Mouse (Mus musculus): ENCODE data around the gene Mpv17l2. TPM values are rescaled to one million over a fixed set of nuclear protein-coding genes. Genes with fewer than 3 reads are reported as not detected.

Gene Mpv17l2
- total RNA-seq, 2 experiments from 2014 or later: 28.3 to 31.9 TPM

GRCm38 (mm10) chr8:70709794-70710193 lies 51.0 kb downstream of the Mpv17l2 start:
- intact Hi-C loops (cut with DNase I; ENCODE audit: low total_unique reads): loop anchor here (5.0 to 10.0 kb wide), 2 partner anchors 38 to 85 kb away; no protein-coding TSS in a partner anchor

More at GRCm38 (mm10) chr8:70709794-70710193, 51.0 kb downstream of the Mpv17l2 start:
- DNase-seq: no peak

Small RNA genes lying within 50 kb of the gene (microRNA-seq; reads per million reads assigned to microRNA genes)
- gene Mir7240: 0 to 0.64 reads per million in 2 experiments

Other genes with a start within 250 kb of the Mpv17l2 start
- gene Fkbp8, start 233.2 kb downstream of the Mpv17l2 start, total RNA-seq (2021): 100 to 1,000 TPM; 116 to 117 TPM
- gene Kxd1, start 233.0 kb downstream of the Mpv17l2 start, total RNA-seq (2021): 10 to 100 TPM; 64.9 to 73.0 TPM
- 10 to 100 TPM in 1 of 2 experiments, 1 to 10 TPM in 1; 9.0 to 10.3 TPM for gene Ell, start 221.5 kb downstream of the Mpv17l2 start, total RNA-seq (2021)
- gene Isyna1, start 166.6 kb downstream of the Mpv17l2 start, total RNA-seq (2021): 10 to 100 TPM; 18.7 to 24.7 TPM
- gene Ssbp4, start 152.1 kb downstream of the Mpv17l2 start, total RNA-seq (2021): 10 to 100 TPM; 22.9 to 25.7 TPM
- gene Lrrc25, start 144.8 kb downstream of the Mpv17l2 start, total RNA-seq (2021): under 1 TPM; 0.53 to 0.88 TPM
- not detected for gene Gdf15, start 128.5 kb downstream of the Mpv17l2 start, total RNA-seq (2021)
- 10 to 100 TPM; 18.2 to 21.6 TPM for gene Pgpep1, start 100.6 kb downstream of the Mpv17l2 start, total RNA-seq (2021)
- 10 to 100 TPM; 65.9 to 77.0 TPM for gene Lsm4, start 87.7 kb downstream of the Mpv17l2 start, total RNA-seq (2021)
- gene Jund, start 62.0 kb downstream of the Mpv17l2 start, total RNA-seq (2021): 10 to 100 TPM; 73.5 to 87.4 TPM
- under 1 TPM in 1 of 2 experiments, not detected in 1; 0.04 TPM for gene Iqcn, start 57.5 kb downstream of the Mpv17l2 start, total RNA-seq (2021)
- not detected for gene Gm3336, start 42.4 kb downstream of the Mpv17l2 start, total RNA-seq (2021)
- gene Pde4c, start 37.2 kb downstream of the Mpv17l2 start, total RNA-seq (2021): 1 to 10 TPM; 2.9 to 3.4 TPM
- gene Rab3a, start 6.3 kb downstream of the Mpv17l2 start, total RNA-seq (2021): 10 to 100 TPM; 44.3 to 45.1 TPM
- 10 to 100 TPM; 23.0 to 27.9 TPM for gene Pik3r2, start 15.8 kb upstream of the Mpv17l2 start, total RNA-seq (2021)
- 1 to 10 TPM; 5.2 to 7.0 TPM for gene Mast3, start 44.1 kb upstream of the Mpv17l2 start, total RNA-seq (2021)
- under 1 TPM in 1 of 2 experiments, not detected in 1; 0.09 TPM for gene Il12rb1, start 47.5 kb upstream of the Mpv17l2 start, total RNA-seq (2021)
- gene Arrdc2, start 78.8 kb upstream of the Mpv17l2 start, total RNA-seq (2021): 10 to 100 TPM in 1 of 2 experiments, 1 to 10 TPM in 1; 4.8 to 71.3 TPM
- 1 to 10 TPM; 5.4 to 6.6 TPM for gene Kcnn1, start 102.3 kb upstream of the Mpv17l2 start, total RNA-seq (2021)
- 10 to 100 TPM; 50.3 to 50.9 TPM for gene Ccdc124, start 113.0 kb upstream of the Mpv17l2 start, total RNA-seq (2021)
- gene Slc5a5, start 131.8 kb upstream of the Mpv17l2 start, total RNA-seq (2021): under 1 TPM in 1 of 2 experiments, not detected in 1; 0.08 TPM
- 1,000 to 10,000 TPM; 1,213 to 1,382 TPM for gene Rpl18a, start 136.5 kb upstream of the Mpv17l2 start, total RNA-seq (2021)
- 10 to 100 TPM; 13.8 to 15.5 TPM for gene Map1s, start 145.0 kb upstream of the Mpv17l2 start, total RNA-seq (2021)

All from gastrocnemius, postnatal 14 days (tissue).